Mouse (Mus musculus) brain, embryonic 14.5 days (tissue): Measurements from ENCODE around the gene Sf3b5. TPM values are rescaled to one million over a fixed set of nuclear protein-coding genes. Genes with fewer than 3 reads are reported as not detected.

Experiments used
- DNase-seq: peaks from one replicate; pipeline ENCODE4 v3.0.0-alpha.2; 2011; ENCODE audit warnings: low read depth
- CTCF ChIP-seq: fragments of 200-500 bp; IDR thresholded peaks from 2 replicates; pipeline ENCODE4 v1.5.1; 2012; ENCODE audit warnings: inconsistent platforms, mild to moderate bottlenecking, moderate library complexity, borderline replicate concordance; ENCODE audit not compliant: insufficient read depth, insufficient read length; ENCODE audit errors: extremely low read depth
- POLR2A ChIP-seq: fragments of 200-500 bp; IDR thresholded peaks from 2 replicates; pipeline ENCODE4 v1.6.1; 2012; ENCODE audit warnings: mild to moderate bottlenecking, inconsistent platforms, borderline replicate concordance; ENCODE audit not compliant: poor library complexity, insufficient read depth, insufficient read length, severe bottlenecking; ENCODE audit errors: extremely low read depth
- polyA plus RNA-seq: library from polyadenylated mRNA; depleted of rRNA; stranded (reverse); fragments of >200 nt; gene quantifications from 2 replicates; pipeline ENCODE4 v1.2.3, GENCODE M21; 2012; rRNA removed

Gene Sf3b5
- polyA plus RNA-seq = 30.1 and 53.7 TPM in 2 replicates

DNA sequence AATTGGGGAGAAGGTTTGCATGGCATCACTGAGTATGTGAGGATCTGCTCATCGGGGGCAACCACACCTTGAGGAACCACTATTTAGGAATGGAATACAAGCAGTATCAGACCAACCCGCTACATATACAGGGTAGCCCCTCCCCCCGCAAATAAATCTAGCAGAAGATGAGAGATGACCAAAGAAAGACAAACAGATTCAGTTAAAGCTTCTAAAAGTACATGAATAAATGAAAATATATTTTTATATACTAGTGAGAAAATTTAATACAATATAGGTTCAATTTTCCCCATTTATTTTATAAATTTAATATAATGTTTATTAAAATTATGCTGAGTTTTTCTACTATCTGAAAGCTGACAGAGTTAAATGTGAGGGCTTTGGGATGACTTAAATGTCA lies at the start of gene Sf3b5:
Gene Sf3b5 (plus strand): TSS at position 301 of the 400 bp plus-strand sequence.
- no peak for TF ChIP-seq POLR2A
- no peak for TF ChIP-seq CTCF
- DNase-seq = no peak

GRCm38 (mm10) chr10:12955831-12956230 lies 49.3 kb upstream of the Sf3b5 start:
- no peak for DNase-seq
- TF ChIP-seq CTCF (no peak), POLR2A (no peak)

DNA sequence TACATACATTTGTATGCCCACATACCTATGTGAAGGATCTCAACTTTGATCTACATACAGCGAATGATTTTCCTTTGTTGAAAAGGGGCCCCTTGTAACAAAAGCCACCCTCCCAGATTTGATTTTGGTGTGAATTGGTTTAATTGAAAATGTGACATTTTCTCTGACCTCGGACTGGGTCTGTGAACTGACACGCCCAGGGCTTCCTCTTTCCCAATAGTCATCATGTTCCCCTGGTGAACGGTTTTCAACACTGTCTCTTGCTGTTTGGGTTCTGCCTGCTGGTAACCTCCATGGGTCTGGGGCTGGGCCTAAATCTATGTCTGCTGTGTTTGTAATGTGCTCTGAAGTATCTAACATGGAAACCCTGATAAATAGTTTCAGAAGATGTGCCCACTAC lies 47.9 kb upstream of the Sf3b5 start:
- DNase-seq = no peak
- TF ChIP-seq CTCF (no peak), POLR2A (no peak)

DNA sequence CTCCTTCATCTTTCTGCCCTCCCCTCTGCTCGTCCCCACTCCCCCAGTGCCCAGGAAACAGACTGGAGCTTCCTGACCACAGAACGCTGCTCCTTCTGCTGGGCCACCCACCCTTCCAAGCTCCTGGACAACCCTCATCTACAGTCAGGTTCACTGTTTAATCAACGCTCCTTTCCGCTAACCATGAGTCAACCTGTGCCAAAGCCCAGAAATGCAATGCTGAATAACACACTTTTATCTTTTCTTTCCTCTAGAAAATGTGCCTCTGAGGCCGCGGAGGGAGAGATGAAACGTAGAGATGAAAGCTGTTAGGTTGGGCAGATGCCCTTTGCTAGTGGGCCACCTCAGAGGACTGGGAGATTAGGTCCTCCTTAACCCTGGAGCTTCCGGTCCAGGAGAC lies 43.6 kb upstream of the Sf3b5 start:
- DNase-seq = no peak
- no peak for TF ChIP-seq POLR2A
- no peak for TF ChIP-seq CTCF

- TF ChIP-seq POLR2A (no peak), CTCF (no peak)
Measured at GRCm38 (mm10) chr10:12962238-12962637, 42.9 kb upstream of the Sf3b5 start.

DNA sequence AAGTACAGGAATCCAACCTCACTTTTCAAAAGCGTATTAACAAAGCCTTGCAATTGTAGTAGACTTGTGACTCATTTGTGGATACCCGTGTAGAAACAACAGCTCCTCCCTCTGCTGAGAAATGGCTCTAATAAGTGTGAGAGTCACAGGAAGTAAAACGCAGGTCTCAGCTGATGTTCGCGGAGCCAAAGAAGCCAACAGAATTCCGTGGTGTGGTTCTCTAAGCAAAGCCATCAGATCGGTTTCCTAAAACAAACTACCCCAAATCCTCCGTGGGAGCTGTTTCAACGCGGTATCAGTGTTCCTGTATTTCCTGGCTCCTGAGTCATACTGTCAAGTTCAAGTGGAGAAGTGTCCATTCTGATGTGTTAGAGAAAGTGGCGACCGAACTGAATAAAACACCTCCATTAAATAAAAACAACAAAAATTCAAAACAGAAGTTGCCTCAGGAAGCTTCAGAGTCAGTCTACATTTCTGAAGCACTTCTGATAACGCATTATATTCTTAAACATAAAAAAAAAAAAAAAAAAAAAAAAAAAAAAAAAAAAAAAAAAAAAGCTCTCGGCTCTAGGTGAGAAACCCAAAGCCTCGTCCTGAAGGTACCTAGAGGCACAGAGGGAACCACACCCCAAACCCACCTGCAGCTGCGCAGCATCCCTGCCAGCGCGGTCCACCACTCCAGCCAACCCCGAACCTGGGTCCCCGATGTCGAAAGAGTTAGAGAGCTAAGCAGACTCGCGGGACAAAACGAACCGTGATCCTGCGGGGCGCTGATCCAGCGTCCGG lies 41.6 kb upstream of the Sf3b5 start:
- TF ChIP-seq POLR2A (no peak), CTCF (no peak)
- DNase-seq = peak; percentile 31

More at GRCm38 (mm10) chr10:12962238-12962637, 42.9 kb upstream of the Sf3b5 start:
- DNase-seq = no peak

- TF ChIP-seq CTCF (no peak), POLR2A (no peak)
- peak; percentile 67 for DNase-seq
Measured at GRCm38 (mm10) chr10:12964151-12965075, 40.7 kb upstream of the Sf3b5 start, which contains the start of gene Stx11. Gene Stx11, minus strand, starts transcription at chr10:12964298.

DNA sequence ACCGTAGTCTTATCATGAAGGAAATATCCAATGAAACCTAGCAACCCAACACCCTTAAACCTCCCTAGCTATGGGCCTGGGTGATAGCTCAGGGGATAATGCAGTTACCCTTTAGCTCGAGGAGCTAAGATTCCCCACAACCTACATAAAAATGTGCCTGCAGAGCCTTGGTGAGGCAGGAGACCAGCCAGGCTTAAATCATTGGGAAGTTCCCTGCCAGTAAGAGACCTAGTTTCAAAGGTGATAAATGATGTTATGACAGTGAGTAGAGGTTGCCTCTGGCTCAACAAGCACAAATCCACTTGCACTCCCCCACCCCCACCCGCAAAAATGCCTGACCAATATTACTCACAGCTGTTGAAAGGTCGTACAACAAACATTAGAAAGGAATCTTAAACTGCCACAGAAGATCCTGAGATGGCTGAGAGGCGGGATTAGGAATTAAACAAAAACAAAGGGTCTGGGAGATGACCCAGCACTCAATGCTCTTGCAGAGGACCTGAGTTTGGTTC lies 39.4 kb upstream of the Sf3b5 start:
- no peak for TF ChIP-seq CTCF
- TF ChIP-seq POLR2A = no peak
- no peak for DNase-seq

DNA sequence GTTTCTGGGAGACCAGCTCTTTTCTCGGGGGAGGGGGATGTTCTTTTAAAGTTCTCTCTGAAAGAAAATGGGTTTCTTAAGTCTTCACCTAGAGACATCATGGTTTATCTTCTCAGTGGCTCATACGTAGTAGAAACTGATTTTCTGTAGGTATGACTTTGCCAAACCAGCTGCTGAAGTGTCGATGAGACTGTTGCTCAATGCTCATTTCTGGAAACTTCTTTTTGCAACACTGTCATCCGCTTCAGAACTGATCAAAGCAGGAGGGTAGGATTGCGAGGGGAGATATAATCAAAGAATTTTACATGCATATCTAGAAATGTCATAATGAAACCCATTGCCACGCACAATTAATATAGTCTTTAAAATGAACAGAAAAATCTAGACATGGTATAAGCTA lies 30.6 kb upstream of the Sf3b5 start:
- TF ChIP-seq CTCF (no peak), POLR2A (no peak)
- DNase-seq = no peak

DNA sequence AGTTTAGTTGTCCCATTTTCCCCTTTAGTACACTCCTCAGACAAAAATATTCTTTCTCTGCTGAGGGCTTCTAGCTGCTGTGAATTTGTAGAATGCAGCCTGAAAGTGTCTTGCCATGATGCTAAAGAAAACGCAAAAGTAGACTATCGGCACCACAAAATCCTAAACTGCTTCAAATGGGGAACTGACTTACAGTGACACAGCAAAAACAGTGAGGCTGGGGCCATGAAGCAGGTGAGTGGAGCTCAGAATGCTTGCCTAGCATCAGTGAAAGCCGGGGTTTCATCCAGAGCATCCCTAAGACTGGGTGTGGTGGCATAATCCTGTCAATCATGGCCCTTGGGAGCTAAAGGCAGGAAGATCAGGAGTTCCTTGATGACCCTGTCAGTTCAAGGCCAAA lies 29.7 kb upstream of the Sf3b5 start:
- no peak for DNase-seq

DNA sequence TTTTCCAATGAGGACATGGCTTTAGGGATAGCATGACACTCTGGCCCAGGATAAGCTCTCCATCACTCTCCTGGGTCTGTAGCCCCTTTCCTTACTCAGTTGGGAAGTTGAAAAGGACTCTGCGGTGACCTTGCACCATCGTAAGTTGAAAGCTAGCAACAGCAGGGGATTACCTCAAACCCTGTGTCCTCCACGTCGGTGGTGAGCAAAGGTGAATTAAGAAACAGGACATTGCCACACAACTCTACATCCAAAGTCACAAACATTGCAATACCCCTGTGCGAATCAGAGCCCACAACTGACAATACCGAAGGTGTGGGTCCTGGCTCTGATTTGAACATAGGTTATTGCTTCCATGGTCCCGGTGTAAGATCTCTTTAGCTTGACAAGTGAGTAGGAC lies 29.2 kb upstream of the Sf3b5 start:
- TF ChIP-seq CTCF (no peak), POLR2A (no peak)
- no peak for DNase-seq

More for the DNA sequence above, 29.7 kb upstream of the Sf3b5 start:
- TF ChIP-seq CTCF = no peak
- no peak for TF ChIP-seq POLR2A

- DNase-seq = no peak
- TF ChIP-seq CTCF = no peak
- TF ChIP-seq POLR2A = no peak
Measured at GRCm38 (mm10) chr10:12976552-12976951, 28.6 kb upstream of the Sf3b5 start.

- no peak for TF ChIP-seq CTCF
- no peak for TF ChIP-seq POLR2A
- no peak for DNase-seq
Measured at GRCm38 (mm10) chr10:12977787-12978212, 27.3 kb upstream of the Sf3b5 start.

- DNase-seq = no peak
- TF ChIP-seq POLR2A = no peak
- no peak for TF ChIP-seq CTCF
Measured at GRCm38 (mm10) chr10:12981071-12981470, 24.1 kb upstream of the Sf3b5 start.

DNA sequence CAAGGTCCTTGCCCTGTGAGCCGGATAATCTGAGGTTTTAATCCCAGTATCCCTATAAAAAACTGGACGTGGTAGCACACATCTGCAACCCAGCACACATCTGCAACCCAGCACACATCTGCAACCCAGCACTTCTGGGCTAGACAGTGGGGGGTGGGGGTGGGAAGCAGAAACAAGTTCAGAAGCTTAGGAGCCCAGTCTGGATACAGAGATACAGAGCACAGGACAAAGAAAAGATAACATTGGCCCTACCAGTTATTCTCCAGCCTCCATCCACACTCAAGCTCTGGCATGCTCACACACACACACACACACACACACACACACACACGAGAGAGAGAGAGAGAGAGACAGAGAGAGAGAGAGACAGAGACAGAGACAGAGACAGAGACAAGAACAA lies 21.6 kb upstream of the Sf3b5 start:
- no peak for TF ChIP-seq POLR2A
- no peak for TF ChIP-seq CTCF
- DNase-seq = no peak
